Mouse (Mus musculus): Measurements from ENCODE around the gene S100g.

The S100g gene

DNA sequence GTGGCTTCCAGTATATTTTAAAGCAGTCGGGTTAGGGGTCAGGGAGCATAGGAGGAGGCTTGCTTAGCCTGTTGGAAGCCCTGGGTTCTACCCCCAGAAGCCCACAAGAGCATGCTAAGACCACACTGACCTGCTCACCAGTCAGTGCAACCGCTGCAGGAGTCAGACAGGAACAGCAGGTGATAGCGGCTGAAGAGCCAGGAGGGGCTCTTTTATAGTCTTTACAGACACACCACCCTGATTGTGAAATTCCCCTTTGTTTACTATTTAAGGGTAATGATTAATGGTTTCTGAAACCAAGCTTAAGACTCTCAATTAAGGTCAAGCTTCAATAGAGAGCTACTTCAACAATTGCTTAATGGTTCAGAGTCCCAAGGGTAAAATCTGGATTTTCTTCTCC, at the start of gene S100g:
TSS of gene S100g (minus strand) at position 217 of the 400 bp plus-strand sequence.
- no peak for DNase-seq (ENCODE audit: low read depth, low spot score)

DNA sequence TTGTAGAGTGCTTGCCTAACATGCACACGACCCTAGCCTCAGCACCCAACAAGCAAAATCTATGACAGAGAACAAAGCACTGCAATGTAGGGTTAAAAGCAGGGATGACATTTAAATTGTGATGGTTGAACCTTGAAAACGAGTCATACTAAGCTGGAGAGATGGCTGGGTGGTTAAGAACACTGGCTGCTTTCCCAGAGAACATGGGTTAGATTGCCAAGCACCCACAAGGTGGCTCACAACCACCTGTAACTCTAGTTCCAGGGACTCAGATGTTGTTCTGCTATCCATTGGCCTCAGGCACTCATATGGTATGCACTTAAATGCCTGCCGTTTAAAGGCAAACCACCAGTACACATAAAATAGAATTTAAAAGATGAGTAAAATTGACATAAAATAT, 27.7 kb upstream of the S100g start:
- no peak for DNase-seq (ENCODE audit: low read depth, low spot score)

DNA sequence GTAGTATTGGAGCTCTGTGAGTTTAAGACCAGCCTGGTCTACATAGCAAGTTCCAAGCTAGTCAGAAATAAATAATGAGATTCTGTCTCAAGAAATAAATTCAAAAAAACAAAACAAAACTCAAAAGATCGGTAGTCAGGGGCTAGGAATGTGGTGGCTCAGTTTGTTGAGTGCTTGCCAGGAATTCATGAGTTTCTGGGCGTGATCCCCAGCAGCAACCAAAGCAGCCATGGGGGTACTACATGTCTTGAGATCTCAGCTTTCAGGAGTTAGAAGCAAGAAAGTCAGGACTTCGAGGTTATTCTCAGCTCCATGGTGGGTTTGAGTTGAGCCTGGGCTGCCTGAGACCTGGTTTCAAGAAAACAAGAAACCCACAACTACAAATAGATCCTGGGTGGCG, 27.0 kb upstream of the S100g start:
- DNase-seq (ENCODE audit: low read depth, low spot score): no peak

DNA sequence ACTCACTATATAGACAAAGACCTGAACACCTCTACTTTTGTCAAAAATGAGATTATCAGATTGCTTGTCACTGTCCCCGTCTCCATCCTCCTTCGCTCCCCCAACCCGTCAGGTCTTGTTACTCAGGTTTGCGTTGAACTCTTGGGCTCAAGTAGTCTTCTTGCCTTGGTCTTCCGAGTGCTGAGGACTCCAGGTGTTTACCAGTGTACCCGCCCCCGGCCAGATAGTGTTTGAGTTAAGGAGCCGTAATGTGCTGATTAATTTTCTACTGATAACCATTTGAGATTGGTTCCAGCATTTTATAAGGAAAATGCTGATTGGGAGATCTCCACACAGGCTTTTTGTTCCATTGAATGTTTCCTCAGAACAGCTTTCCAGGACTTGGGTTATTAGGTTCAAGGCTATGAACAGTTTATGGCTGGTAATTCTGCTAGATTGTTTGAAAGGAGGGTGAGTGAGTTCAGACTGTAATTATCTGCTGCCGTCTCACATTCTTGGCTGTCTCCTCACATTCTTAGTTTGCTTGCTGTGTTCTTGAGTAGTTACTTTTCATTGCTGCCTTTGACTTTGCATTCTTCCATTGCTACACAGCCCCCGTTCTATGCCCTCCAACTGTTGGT, 22.6 kb upstream of the S100g start:
- DNase-seq (ENCODE audit: low read depth, low spot score): no peak

DNA sequence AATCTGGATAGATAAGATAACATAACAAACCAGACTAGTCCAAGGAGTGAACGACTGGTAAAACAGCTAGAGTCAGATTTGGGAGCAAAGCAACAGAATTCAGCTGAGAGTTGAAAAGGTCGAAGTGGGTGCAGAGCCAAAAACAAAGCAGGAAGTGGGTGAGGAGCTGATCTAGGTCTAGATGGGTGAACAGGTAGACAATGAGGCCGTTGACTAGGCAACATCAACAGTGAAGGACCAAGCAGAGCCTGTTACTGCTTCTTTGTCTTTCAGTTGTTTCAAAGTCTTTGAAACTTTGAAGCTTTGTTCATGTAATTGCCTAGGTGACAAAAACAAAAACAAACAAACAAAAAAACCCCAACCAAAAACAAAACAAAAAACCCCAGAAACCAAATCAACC, 11.8 kb upstream of the S100g start:
- no peak for DNase-seq (ENCODE audit: low read depth, low spot score)

DNA sequence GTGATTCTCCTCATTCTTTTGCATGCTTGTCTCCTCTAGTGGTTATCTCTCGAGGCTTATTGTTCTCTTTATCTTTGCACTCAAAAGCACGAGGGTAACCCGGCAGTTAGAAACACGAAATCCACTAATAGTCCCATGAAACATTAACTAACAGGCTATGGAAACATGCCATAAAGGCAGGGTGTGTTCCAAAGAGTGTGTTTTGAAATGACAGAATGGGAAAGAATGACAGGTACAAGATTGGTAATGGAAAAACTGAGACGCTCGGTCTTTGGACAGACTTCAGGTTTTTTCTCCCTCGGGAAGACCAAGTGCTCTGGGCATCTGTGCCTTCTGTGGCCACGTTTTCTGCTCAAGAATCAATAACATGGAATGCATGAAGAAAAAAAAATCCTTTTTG, 3.1 kb upstream of the S100g start:
- DNase-seq (ENCODE audit: low read depth, low spot score): no peak

DNA sequence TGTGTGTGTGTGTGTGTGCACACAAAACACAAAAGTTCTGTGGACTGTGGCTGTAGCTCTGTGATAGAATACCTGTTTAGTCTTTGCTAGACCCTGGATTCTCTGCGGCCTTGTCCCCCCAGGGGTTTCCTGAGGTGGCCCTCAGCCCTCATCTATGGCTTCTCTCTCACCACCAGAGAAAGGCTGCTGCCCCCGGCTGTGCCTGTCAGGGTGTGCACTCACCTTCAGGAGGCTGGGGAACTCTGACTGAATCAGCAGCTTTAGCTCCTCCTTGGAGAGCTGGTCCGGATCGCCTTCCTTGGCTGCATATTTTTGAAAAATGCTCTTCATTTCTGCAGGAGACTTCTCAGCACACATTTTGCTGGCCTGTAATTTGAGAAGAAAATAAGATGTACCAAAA, 559 bp downstream of the S100g start:
- no peak for DNase-seq (ENCODE audit: low read depth, low spot score)

DNA sequence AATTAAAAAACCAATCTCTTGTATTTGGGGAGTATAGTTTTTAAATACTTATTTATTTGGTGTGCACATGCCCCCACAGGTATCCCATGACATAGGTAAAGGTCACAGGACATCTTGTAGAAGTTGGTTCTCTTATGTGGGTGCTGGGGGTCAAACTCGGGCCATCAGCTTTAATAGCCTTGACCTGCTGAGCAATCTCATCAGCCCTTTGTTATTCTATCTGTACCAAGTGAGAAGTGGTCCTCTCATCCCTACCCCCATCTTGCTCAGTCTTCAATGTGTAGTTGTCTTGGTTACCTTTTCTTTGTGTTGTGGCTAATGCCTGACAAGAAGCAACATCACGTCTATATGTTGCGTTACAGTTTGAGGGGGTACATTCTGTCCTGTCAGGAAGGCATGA, 6.5 kb downstream of the S100g start:
- DNase-seq (ENCODE audit: low read depth, low spot score): peak; percentile 23

DNA sequence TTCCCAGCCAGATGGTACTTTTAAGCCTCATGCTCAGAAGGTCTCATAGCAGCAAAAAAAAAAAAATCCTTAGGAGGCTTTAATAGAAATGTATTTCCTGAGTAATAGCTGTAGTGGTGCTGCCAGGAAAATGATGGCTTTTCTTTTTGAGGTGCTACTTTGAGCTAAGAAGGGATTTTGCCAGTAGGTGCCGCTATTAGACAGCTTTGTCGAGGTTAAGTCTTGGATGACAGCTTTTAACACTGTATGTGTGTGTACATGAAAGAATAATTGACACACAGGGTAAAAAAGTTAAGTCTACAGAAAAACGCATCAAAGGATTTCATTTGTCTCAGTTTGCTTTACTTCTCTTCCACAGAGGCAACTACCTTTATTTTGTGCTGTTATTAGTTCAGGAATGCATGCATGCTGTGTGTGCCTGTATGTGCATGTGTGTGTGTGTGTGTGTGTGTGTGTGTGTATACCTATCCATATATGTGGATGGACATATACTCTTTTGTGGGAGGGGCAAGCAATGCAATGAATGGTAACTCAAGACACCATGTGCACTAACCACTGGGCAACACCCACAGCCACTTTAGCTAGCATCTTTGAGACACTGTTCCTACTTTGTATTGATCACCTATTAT, 14.5 kb downstream of the S100g start:
- DNase-seq (ENCODE audit: low read depth, low spot score): peak; percentile 36

DNA sequence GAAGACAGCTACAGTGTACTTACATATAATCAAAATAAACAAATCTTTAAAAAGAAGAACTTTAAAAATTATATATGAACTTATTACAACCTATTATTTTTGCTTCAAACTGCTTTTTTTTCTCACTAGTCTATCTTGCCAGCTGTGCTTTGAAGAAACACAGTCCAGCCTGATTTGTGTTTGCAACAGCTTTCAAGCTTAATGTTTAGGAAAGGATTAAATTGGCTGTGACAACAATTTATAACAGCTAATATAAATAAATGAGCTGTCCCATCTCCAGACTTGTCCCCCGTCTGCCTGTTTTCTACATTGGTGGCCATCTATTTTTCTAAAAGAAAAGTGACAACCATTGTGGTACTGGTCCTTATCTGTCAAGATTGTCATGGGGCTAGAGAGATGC, 22.4 kb downstream of the S100g start:
- no peak for DNase-seq (ENCODE audit: low read depth, low spot score)

DNA sequence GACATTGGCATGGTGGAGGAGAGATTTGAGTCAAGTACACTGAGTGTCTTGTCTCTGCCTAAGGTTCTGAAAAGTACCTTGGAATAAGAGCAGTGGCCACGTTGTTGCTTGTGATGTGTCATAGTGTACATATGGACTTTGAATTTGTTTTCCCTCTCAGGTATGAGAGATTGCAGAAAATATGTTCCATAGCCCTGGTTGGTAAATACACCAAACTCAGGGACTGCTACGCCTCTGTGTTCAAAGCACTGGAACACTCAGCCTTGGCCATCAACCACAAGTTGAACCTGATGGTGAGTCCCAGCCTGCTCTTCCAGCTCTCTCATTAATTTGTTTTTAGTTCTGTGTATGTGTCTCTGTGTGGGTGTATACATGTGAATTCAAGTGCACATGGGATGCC, 32.9 kb downstream of the S100g start:
- no peak for DNase-seq (ENCODE audit: low read depth, low spot score)

DNA sequence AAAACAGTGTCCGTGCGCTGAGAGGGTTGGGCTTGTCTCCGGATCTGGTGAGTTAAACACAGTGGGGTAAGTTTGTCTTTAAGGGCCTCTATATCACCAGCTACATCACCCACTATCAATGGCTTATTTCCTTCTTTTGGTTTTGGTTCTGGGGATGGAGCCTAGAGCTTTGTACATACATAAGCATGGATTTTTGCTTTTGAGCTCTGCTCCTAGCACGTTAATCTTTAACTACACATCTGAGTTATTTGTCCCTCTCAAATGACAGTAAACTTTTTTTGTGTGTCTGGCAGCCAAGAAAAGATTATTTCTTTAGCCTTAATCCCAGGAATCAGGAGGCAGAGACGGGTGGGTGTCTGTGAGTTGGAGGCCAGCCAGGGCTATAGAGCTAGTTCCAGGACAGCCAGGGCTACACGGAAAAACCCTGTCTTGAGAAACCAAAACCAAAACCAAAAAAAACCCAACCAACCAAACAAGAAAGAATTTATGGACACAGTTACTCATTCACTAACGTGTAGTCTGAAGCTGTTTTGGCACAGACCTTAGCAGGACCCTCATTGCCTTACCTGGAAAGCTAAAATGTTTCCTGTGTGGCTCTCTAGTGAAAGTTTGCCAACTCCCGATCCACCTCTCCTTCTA, 42.8 kb downstream of the S100g start:
- DNase-seq (ENCODE audit: low read depth, low spot score): no peak

DNA sequence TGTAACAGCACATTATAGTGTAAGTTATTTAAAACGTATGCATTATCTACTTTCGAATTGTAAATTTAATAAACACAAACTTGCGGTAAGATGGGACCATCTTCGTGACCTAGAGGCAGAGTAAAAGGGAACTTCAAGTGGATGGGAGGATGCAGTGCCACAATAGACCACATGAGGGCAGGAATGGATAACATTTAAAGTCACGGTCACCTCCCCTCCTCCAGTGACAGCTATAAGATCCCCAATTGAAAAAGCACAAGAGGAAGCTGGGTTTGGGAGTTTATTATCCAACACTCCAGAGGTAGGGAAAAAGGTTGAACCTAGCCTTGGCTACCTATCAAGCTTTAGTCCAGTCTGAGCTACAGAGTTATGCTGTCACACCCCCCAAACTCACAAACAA, 48.7 kb downstream of the S100g start:
- DNase-seq (ENCODE audit: low read depth, low spot score): peak; percentile 61

DNA sequence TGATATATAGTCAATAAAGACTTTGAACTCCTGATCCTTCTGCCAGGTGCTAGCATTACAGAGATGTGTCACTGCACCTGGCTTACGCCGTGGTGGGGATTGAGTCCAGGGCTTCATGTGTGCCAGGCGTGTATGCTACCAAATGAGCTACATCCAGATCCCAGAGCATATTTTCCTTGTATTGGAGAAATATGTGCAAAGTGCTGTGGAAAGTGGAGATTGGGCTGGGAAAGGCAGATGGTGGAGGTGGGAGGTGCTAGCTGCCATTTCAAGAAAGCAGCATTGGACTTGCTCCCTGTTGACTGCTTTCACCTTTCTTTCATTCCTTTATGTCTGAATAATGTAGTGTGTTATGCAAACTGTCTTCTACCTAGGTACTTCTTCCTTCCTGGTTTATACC, 50.7 kb downstream of the S100g start:
- no peak for DNase-seq (ENCODE audit: low read depth, low spot score)
